Mouse (Mus musculus): ENCODE data around the gene Cfap54.

The Cfap54 gene

DNA sequence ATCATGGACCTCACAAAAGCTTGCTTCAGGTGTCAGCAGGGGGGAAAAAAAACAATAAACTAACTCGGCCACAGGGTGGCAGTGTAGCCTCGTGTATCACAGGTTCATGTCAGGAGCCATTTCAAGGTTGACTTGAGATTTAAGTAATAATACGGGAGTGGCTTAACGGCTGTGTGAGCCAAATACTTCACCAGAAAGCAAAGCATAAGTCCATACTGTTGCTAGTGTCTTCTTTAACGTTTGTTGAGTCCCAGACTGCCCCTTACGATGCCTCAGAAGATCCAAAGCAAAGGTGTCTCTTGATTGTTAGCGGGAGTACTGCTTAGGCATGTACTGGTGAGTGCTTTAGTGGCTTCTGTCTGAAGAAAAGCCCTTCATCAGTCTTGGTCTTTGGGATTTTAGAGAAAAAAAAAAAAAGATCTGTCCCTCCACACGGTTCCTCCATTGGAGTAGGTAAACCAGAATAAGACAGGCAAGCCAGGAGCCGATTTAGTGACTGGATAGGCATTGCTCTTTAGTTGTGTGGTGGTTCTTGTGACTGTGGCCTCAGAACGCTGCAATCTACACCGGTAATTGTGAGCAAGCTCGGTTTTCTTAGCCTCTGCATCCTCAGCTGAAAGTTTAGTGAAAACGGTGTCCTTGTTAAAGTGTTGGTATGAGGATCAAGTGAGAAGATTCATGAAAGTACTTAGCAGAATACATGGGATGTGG lies 30.2 kb downstream of the Cfap54 start:
- DNase-seq: peak; percentile 73

DNA sequence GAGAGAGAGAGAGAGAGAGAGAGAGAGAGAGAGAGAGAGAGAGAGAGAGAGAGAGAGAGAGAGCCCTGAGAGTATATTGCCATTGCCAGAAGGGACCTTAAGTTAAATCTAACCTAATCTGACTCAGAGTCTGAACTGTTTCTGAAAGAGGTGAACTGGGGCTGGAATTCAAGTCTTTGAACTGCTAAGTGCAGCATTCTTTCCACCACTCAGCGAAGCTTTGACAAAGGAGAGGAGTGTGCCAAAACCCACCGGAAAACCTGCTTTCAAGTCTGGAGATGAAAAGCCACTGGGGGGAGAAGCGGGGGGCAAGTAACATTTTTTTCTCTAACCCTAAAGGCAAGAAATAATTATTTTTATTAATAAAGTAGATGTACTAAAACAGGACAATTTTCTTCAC lies 30.8 kb downstream of the Cfap54 start:
- DNase-seq: no peak

DNA sequence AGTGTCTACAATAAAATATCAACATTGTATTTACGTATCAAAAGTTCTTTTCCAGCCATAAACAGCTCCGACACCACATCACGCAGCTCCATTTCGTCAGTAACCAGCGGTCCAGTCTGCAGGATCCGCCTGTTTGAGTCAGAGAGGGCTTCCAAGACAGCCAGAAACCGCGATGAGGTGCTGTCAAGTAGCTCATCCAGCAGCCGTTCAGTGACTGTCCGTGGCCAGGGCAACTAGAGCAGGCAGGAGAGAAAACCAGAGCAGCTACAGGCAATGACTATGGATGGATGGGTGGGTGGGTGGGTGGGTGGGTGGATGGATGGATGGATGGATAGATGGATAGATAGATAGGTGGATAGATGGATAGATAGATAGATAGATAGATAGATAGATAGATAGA lies 38.2 kb downstream of the Cfap54 start:
- DNase-seq: no peak

DNA sequence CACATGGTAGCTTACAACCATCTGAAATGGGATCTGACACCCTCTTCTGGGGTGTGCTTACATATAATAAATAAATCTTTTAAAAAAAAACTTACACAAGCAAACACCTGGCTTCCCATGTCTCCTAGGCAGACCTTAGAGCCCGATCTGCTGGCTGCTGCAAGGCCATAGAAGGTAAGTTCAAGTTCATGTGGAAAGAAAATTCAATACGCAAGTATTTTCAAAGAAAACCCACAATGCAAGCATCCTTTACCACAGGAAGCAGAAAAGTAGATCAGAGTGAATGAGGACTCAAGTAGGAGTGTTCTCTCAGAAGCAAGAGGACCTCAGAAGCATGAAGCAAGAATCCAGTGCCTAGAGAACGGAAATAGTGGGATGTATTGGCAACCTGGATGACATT lies 39.6 kb downstream of the Cfap54 start:
- no peak for DNase-seq

DNA sequence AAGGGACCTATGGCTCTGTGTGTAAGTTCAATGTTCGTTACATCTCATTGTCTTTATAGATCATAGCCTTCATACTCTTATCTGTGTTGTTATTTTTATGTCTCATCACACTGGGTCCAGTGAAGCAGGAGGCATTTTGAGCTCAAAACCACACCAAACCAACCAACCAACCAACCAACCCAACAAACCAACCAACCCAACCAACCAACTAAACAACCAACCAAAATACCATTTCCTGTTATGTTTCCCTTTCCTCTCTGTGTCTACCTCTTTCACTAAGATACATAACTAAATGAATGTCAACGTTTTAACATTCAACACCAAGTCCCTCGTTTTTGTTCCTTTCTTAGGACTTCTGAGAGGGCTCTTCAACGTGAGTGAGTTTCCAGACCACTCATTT lies 40.0 kb downstream of the Cfap54 start:
- DNase-seq: no peak

DNA sequence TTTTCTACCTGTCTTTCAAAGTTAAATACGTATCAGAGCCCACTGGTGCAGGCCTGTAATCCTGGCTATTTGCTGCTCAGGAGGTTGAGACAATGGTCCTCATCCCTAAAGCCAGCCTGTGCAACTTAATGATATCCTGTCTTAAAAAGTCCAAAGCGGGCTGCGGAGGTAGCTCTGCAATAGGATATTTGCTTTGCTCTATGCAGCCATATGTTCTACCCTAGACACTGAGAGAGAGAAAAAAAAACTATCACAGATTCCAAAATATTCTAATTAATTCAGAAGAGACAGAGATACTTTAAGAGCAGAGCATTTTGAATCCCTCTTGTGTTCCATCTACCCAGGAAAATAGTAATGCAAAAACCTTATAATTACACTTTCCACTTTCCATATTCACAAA lies 44.9 kb downstream of the Cfap54 start:
- DNase-seq: no peak

DNA sequence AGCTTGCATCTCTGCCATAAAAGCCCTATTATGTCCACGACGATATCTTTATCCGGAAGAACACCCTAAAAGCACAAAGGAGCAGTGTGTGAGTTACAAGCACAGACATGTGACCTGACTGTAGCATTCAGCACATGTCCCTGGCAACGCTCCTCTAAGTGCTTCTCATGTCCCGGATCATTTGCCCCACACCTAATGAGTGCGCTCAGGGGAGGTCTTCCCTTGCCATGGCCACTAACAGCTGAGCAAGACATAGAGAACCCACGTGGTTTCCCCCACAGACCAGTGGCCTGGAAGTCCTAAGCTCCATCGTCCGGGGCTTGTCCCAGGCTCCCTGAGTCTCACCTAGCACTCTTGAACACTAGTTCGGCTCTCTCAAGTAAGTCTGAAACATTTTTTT lies 45.9 kb downstream of the Cfap54 start:
- no peak for DNase-seq

DNA sequence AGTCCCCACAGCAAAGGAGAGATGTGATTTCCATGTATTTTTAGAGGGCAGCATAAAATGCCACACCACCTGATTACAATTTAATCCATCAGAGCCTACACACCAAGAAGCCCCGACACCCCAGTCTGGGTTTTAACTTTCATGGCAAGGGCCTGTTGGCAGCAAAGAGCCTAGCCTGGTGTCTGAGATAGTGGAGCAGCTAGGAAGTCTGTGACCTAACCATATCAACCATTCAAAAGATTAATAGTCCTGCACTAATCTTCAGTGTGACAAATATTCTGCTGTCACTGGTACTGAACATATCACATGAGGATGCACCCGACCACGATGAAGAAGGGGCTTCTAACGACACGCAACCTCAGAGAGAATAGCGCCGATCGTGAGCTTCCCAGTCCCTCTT lies 58.1 kb downstream of the Cfap54 start:
- no peak for DNase-seq

DNA sequence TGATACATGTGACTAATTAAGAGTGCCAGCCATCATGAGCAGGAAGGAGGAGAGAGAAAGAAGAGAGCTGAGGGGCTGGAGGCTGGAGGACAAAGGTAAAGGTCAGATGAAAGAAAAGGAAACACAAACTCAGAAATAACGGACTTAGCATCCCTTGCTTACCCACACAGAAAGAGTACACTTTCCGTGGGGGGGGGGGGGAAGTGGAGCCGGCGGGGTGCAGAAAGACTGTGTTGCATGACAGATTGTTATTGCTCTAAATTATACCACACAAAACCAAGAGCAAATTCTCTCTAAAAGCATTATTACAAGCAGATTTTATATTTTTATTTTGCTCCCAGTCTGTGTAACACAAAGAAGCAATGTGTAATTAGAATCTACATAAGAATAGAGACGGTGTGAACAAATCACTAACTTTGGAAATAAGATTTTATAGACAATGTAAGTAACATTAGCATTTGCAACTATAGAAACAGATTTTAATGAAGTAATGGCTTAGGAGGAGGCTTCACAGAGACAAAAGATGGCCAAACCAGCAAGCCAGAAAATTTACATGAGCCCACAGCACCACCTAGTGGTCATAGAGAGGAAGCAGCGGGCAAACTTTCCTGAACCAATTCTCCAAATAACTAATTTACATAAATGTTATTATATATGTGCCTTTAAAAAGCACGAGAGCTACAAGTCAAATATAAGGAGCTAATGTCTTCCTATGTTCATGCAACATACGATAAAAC lies 67.2 kb downstream of the Cfap54 start:
- peak; percentile 42 for DNase-seq

DNA sequence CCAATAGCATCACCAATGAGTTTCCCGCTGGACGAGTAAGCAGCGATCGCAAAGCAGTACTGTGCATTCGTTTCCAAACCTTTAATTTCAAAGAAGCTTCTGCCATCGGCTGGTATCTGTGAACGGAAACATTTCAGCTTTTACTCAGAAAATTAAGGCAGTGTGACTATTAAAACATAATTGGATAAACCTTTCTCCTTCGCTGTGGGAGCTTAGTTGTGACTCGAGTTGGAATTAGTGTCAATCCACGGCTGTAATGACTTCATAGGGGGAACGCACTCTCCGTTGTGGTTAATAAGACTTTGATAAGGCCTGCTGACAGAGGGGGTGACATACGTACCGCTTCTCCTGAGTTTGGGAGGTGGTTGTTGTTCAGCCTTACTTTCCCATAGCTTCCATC lies 70.3 kb downstream of the Cfap54 start:
- no peak for DNase-seq

DNA sequence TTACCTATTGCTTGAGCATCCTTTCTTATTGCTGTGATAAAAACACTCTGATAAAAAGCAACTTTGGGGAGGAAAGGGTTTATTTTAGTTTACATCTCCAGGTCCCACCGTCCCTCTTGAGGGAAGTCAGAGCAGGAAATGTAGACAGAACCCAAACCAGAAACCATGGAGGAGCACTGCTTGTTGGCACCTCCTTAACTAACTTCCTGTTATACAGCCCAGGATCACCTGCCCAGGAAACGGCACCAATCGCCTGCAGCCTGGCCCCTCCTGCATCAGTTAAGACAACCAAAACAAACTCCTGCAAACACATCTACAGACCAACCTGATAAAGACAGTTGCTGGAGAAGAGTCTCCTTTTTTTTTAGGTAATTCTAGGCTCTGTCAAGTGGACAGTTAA lies 74.4 kb downstream of the Cfap54 start:
- DNase-seq: no peak

DNA sequence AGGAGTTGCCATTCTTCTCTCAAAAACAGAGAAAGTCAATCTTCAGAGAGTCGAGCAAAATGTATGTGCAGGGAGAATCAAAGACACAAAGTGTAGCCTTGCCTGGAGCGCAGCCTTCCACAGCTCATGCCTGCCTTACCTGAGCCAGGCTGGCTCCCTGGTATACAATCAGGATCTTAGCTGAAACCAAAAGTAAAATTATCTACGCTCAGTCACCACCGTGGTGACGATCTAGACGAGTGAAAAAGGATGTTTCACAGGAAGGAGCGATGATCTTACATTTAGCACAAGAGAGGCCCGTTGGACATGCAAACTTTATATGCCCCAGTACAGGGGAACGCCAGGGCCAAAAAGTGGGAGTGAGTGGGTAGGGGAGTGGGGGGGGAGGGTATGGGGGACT lies 75.0 kb downstream of the Cfap54 start:
- no peak for DNase-seq

DNA sequence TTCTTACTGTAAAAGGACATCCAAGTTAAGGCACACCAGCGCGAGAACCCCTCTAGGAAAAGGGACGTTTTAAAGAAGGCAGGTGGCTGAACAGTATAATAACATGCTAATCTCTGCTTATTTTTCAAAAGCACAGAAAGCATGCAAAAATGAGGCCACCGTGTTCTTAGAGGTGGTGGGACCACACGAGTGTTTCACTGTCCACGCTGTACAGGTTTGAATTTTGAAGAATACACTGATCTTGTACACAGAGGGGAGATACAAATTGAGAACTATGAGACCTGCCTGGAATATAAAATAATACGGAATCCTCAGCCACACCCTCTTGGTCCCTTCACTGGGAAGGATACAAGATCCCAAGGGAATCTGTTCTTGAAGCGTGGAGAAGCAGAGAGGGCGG lies 82.9 kb downstream of the Cfap54 start:
- DNase-seq: no peak

DNA sequence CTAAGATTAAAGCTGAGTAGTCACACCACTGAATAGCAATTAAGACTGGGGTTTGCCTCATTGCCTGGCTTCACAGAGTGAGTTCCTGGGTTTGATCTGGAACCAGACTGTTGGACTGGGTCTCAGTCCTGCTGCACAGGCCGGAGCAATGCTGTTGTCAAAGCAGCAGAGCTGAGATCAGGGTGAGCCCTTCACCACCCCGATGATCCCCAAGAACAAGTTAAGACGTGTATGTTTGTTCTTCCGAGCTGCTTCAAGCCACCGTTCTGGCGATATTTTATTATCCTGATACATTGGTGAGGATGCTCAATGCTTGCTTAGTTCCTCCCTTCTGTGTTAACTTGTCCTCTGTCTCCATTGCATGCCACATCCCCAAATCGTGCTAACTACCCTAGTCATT lies 86.2 kb downstream of the Cfap54 start:
- no peak for DNase-seq

DNA sequence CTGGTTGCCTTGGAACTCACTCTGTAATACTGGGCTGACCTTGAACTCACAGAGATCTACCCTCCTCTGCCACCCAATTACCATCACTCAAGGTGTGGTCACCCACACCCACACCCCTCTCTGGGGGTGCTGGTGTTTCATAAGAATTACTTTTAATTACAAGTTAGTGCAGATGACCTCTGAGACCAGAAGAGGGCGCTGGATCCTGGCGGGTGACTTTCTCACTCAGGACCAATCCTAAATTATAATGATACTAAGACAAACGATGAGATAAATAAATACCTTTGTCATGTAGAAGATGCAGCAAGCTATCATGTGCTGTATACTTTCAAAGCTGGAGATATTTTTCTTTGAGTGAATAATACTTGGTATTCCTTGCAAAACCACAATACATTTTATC lies 87.1 kb downstream of the Cfap54 start:
- DNase-seq: no peak

DNA sequence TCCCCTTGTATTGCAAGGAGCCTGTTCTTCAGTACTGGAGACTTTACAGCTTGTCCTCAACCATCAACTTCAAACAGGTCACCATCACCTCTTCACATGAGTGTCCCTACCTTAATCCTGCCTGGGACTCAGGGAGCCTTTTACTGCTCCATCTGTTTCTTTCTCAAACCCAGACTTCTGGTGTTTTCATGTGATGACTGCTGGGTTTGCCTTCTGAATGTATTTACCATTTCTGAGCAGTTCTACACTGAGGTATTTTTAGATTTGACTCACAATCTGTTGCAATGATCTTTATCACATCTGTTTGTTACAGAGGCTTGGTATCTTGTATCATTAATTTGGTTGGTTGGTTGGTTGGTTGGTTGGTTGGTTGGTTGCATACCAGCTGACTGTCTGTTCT lies 88.9 kb downstream of the Cfap54 start:
- no peak for DNase-seq

DNA sequence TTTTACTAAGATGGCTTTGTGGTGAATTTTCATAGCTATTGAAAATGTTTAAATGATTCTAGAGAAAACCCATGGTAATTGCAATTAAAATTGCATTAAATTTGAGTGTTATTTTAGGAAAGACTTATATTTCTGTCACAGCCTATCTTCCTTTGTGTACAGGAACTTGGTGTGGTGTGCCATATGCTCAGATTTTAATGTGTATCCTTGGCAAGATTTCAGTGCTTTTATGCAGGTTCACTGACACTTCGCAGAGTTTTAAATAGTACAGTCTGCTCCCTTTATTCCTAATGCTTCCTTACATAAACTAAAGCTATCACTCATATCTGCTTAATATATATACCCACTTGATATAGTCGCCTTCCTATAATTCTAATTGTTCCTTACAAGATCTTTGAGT lies 90.8 kb downstream of the Cfap54 start:
- DNase-seq: no peak

DNA sequence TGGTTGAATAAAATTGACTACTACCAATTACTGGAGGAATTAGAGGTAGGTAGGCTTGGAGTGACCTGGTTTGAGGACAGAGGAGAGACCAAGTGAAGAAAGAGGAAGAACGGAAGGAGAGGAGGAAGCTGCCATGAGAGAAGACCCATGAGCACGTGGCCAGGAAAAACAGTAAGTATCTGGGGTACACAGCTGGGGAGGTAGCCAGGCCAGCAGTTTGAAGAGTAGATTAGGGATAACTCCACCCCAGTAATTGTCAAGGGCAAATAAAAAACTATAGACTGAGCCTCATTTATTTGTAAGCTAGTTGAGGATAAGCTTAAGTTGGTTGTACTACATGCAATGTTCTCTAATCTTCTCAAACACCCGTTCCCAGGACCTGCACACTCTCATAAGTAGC lies 116.3 kb downstream of the Cfap54 start:
- no peak for DNase-seq

DNA sequence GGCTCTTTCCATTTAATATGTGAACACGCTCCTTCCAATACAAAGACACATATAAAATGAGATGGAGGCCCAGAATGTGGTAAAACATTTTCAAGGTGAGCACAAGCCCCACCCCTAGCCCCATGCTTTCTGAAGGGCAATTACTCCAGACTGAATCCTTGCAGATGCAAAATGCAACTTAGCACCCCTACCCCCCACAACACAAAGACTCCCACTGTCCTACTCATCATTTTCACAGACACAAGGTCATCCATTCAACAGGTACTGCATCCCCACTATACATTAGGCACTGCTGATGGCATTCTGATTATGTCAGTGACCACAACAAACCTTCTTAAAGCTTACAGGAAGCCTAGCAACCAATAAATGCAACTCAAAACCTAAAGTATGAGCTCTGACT lies 131.4 kb downstream of the Cfap54 start:
- DNase-seq: no peak

DNA sequence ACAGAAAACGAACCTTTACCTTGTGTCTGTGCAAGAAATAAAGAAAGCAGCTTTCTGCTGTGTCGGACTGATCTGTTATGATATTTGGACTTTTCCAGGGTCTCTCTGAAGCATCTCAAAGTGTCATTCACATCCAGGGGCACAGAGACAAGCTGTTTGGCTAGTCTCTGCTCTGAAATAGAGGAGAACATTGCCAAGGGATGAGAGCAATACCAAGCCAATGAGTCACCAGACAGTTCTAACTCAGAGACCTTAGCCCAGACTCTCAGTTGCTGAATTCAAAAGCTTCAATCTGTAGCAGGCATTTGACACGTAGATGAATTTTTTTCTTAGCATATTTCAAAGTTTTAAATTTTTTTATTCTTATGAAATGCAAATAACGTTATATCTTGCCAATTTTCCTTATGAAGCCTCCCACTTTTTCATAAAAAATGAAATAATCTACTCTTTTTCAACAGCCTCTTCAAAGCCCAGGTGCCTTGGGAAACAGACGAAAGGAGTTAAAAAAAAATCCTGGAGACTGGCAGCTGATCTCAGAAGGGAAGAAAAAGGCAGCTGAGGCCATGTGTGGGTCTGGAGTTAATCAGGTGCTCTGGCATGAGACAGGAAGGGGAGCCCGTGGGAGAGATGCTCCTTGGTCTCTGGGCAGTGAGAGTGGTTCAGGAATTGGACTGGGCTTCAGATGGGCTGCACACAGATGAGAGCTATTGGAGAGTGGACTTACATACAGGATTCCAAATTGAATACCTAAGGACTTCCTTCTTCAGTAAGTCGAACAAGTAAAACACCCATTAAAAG lies 138.4 kb downstream of the Cfap54 start:
- no peak for DNase-seq

DNA sequence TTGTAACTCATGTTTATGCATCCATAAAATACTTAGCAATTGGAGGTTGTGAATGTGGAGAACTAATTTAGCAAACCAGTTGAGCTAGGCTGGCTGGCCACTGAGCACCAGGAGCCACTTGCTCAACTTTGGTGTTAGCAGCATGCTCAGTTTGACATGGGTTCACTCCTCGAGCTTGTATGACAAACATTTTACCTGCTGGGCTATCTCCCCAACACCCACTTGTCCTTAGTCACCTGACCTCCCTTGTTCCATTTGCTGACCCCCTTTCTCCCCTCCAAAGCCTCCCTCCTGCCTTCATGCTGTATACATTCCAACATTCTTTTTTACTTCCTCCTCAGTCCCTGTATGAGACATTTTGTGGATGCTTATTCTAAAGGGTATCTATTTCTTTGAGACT lies 139.8 kb downstream of the Cfap54 start:
- DNase-seq: no peak

DNA sequence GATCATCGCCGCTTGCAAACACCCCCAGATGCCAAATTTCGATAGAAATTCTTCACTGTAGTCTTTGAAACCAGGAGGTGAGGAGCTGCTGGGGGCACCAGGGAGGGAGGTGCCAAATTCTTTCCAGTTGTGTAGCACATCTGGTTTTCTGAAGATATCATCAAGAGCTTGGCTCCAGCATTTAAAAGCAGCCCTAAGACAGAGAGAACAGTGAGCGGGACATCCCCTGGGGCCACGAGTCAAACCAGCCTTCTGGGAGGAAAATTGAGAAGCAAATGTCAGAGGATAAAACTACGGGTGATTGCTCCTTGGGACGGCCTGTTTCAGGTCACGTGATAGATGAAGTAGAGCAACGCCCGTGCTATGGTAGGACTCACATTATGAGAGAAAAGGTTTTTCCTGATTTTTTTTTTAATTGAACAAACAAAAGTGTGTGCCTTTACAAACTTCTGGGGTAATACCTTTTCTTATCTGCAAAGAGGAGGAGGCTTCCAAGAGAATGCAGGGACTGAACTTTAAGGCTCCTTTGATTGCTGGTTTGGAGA lies 143.6 kb downstream of the Cfap54 start:
- DNase-seq: no peak

DNA sequence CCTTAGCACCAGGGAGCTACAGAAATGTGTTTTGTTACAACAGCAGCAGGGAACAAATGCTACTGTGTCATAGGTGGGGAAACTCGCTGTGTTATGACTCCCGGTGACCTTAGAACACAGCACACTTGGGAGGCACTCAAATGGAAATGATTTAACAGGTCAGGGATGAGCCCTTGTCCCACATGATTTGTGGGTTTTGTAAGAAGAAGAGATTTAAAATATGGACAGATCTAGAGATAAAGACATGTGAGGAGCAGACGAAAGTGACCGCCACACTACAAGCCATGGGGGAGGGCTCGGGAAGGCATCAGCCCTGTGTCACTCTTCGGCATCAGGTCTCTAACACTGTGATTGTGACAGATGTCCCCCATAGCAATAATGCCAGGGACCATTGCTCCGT lies 144.3 kb downstream of the Cfap54 start:
- no peak for DNase-seq

DNA sequence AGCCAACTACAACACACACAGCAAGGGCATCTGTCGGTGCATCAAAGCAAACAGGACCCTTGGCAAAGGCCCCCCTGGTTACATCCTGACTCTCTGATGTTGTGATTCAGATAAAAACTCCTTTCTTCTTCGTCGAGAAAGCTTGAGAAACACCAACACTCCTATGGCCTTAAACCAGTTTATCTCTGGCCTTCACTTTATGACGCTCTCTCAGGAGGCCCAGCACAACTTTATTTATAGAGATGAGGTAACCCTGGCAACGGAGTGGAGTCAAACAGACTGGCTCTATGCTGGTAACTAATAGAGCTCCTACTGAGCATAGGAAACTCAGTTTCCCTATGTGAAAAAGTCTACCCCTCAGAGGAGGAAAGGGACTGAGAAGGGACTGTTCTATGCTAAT lies 146.9 kb downstream of the Cfap54 start:
- DNase-seq: no peak

All from cerebellum, adult 8-10 months (tissue).